Mouse (Mus musculus) liver, adult 2 months (tissue): ENCODE data around the gene Gmip.

Experiments
- CTCF ChIP-seq: fragments of 200-500 bp; IDR thresholded peaks from 2 replicates; pipeline ENCODE4 v1.5.1; 2011; ENCODE audit warnings: low read depth, low read length, control low read depth
- POLR2A ChIP-seq: fragments of 200-500 bp; IDR thresholded peaks from 2 replicates; pipeline ENCODE4 v1.6.1; 2011; ENCODE audit warnings: low read length, control low read depth; ENCODE audit not compliant: insufficient read depth; ENCODE audit errors: extremely low read depth

DNA sequence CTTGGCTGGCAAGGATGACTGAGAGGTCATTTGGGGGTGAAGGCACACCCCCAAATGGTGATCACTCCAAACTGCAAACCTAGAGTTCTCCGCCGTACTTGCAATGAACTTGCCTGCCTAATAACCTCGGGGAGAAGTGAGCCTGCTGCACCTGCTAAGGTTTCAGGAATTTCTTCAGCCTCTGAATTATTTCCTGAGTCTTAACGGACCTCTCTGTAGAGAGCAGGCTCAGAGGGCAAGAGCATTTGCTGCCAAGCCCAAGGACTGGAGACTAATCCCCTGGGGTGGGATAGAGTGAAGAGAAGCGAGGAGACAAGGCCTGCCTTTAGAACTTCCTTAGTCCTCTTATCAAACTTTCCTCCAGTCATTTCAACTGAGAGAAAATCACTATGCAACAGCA is 18.7 kb upstream of the Gmip start:
- TF ChIP-seq CTCF (no peak), POLR2A (no peak)
